Mouse (Mus musculus): ENCODE results near the gene Kcnc3. TPM values are rescaled to one million over a fixed set of nuclear protein-coding genes. Genes with fewer than 3 reads are reported as not detected.

The Kcnc3 gene
- polyA plus RNA-seq, 1 experiment from 2014 or later: 0.43 TPM

Other genes starting within 250 kb of the Kcnc3 start
- 3.5 and 4.0 TPM in 2 replicates for gene Syt3, start 206.6 kb upstream of the Kcnc3 start, polyA plus RNA-seq (2015; fragmentation: Nextera tagmentation; extraction: Ambion mirVana)
- gene 1700008O03Rik, start 204.8 kb upstream of the Kcnc3 start, polyA plus RNA-seq (2015; fragmentation: Nextera tagmentation; extraction: Ambion mirVana): 1.1 TPM in 2 replicates
- gene Lrrc4b, start 161.6 kb upstream of the Kcnc3 start, polyA plus RNA-seq (2015; fragmentation: Nextera tagmentation; extraction: Ambion mirVana): 1.00 and 1.2 TPM in 2 replicates
- gene Aspdh, start 125.3 kb upstream of the Kcnc3 start, polyA plus RNA-seq (2015; fragmentation: Nextera tagmentation; extraction: Ambion mirVana): 0.36 TPM in 1 of 2 replicates, not detected in the other
- 87.7 and 91.3 TPM in 2 replicates for gene Josd2, start 122.7 kb upstream of the Kcnc3 start, polyA plus RNA-seq (2015; fragmentation: Nextera tagmentation; extraction: Ambion mirVana)
- 104 and 106 TPM in 2 replicates for gene Emc10, start 94.1 kb upstream of the Kcnc3 start, polyA plus RNA-seq (2015; fragmentation: Nextera tagmentation; extraction: Ambion mirVana)
- gene Fam71e1, start 94.1 kb upstream of the Kcnc3 start, polyA plus RNA-seq (2015; fragmentation: Nextera tagmentation; extraction: Ambion mirVana): 22.4 and 22.9 TPM in 2 replicates
- 0.08 and 0.10 TPM in 2 replicates for gene Mybpc2, start 66.0 kb upstream of the Kcnc3 start, polyA plus RNA-seq (2015; fragmentation: Nextera tagmentation; extraction: Ambion mirVana)
- 0.19 and 0.25 TPM in 2 replicates for gene Spib, start 58.6 kb upstream of the Kcnc3 start, polyA plus RNA-seq (2015; fragmentation: Nextera tagmentation; extraction: Ambion mirVana)
- gene Pold1, start 41.8 kb upstream of the Kcnc3 start, polyA plus RNA-seq (2015; fragmentation: Nextera tagmentation; extraction: Ambion mirVana): 101 and 105 TPM in 2 replicates
- 70.5 and 72.4 TPM in 2 replicates for gene Nr1h2, start 36.7 kb upstream of the Kcnc3 start, polyA plus RNA-seq (2015; fragmentation: Nextera tagmentation; extraction: Ambion mirVana)
- 1.0 and 1.3 TPM in 2 replicates for gene Napsa, start 18.3 kb upstream of the Kcnc3 start, polyA plus RNA-seq (2015; fragmentation: Nextera tagmentation; extraction: Ambion mirVana)
- 1.8 and 4.0 TPM in 2 replicates for gene Myh14, start 80.2 kb downstream of the Kcnc3 start, polyA plus RNA-seq (2015; fragmentation: Nextera tagmentation; extraction: Ambion mirVana)
- gene Izumo2, start 118.1 kb downstream of the Kcnc3 start, polyA plus RNA-seq (2015; fragmentation: Nextera tagmentation; extraction: Ambion mirVana): not detected in 2 replicates
- gene Vrk3, start 157.7 kb downstream of the Kcnc3 start, polyA plus RNA-seq (2015; fragmentation: Nextera tagmentation; extraction: Ambion mirVana): 35.0 and 37.2 TPM in 2 replicates
- gene Zfp473, start 160.4 kb downstream of the Kcnc3 start, polyA plus RNA-seq (2015; fragmentation: Nextera tagmentation; extraction: Ambion mirVana): 1.7 and 1.8 TPM in 2 replicates
- gene Nup62, start 225.4 kb downstream of the Kcnc3 start, polyA plus RNA-seq (2015; fragmentation: Nextera tagmentation; extraction: Ambion mirVana): 97.3 and 102 TPM in 2 replicates
- 1.4 and 2.5 TPM in 2 replicates for gene Il4i1, start 225.7 kb downstream of the Kcnc3 start, polyA plus RNA-seq (2015; fragmentation: Nextera tagmentation; extraction: Ambion mirVana)
- gene Atf5, start 226.0 kb downstream of the Kcnc3 start, polyA plus RNA-seq (2015; fragmentation: Nextera tagmentation; extraction: Ambion mirVana): 3.2 and 3.6 TPM in 2 replicates